Mouse (Mus musculus): ENCODE measurements around the gene Marc2. TPM values are rescaled to one million over a fixed set of nuclear protein-coding genes. Genes with fewer than 3 reads are reported as not detected.

The Marc2 gene
- polyA plus RNA-seq, 1 experiment from 2014 or later, result 98.1 TPM

- ATAC-seq (ENCODE audit: low FRiP score), result 0 out of 2 replicates have a peak, but pooled peaks have one; percentile 36
- H3K27ac ChIP-seq, result no peak overlapping the region
- H3K4me2 ChIP-seq, result peak overlapping the region; percentile 41
- 7% methylated on average over 11 of the region's 11 CpGs for WGBS
- peaks cover 9% of the 10 kb centered on the region; the same call in 1 of the 2 replicates for H3K36me3 ChIP-seq (replicated peaks)
- H3K9ac ChIP-seq, result no peak overlapping the region
- no peaks in the 10 kb centered on the region for H3K27me3 ChIP-seq
- H3K4me1 ChIP-seq, result peaks cover 14% of the 10 kb centered on the region; the same call in 1 of the 2 replicates
- H3K4me3 ChIP-seq (replicated peaks), result 0 out of 2 replicates have a peak overlapping the region, but pooled peaks have one; percentile 4
- no peaks in the 10 kb centered on the region for H3K9me3 ChIP-seq
These were observed 23.6 kb downstream of the Marc2 start for GRCm38 (mm10) chr1:184822678-184823077.

- 80% methylated on average over 6 of the region's 6 CpGs for whole genome bisulfite sequencing
- H3K9ac ChIP-seq, result no peak overlapping the region
- no peaks in the 10 kb centered on the region for H3K4me1 ChIP-seq
- no peak overlapping the region for H3K4me3 ChIP-seq (replicated peaks)
- H3K36me3 ChIP-seq (replicated peaks), result peaks cover 10% of the 10 kb centered on the region; the same call in 1 of the 2 replicates
- H3K27me3 ChIP-seq, result no peaks in the 10 kb centered on the region
- H3K4me2 ChIP-seq, result no peak overlapping the region
- no peak overlapping the region for H3K27ac ChIP-seq
- no peak for ATAC-seq (ENCODE audit: low FRiP score)
- H3K9me3 ChIP-seq, result no peaks in the 10 kb centered on the region
These were observed 28.5 kb downstream of the Marc2 start for GRCm38 (mm10) chr1:184817768-184818167.

- no peak overlapping the region for H3K9ac ChIP-seq
- no peak overlapping the region for H3K27ac ChIP-seq
- peaks cover 33% of the 10 kb centered on the region for H3K27me3 ChIP-seq
- H3K36me3 ChIP-seq (replicated peaks), result no peaks in the 10 kb centered on the region
- WGBS, result 79% methylated on average over 8 of the region's 8 CpGs
- H3K4me2 ChIP-seq, result no peak overlapping the region
- peaks cover 11% of the 10 kb centered on the region for H3K4me1 ChIP-seq
- no peak overlapping the region for H3K4me3 ChIP-seq (replicated peaks)
- no peaks in the 10 kb centered on the region for H3K9me3 ChIP-seq
- no peak for ATAC-seq (ENCODE audit: low FRiP score)
These were observed 34.5 kb downstream of the Marc2 start for GRCm38 (mm10) chr1:184811716-184812250.

GRCm38 (mm10) chr1:184810780-184811575, 35.3 kb downstream of the Marc2 start, which contains the start of gene Marc1:
Gene Marc1 (minus strand): TSS chr1:184811313.
- Histone ChIP-seq H3K9ac (peak within 1 kb of the TSS; percentile 51), H3K27ac (no peak within 1 kb of the TSS), H3K36me3 (replicated peaks) (no peaks in the 10 kb centered on the region), H3K4me3 (replicated peaks) (peak within 1 kb of the TSS; percentile 38), H3K9me3 (no peaks in the 10 kb centered on the region), H3K27me3 (peaks cover 33% of the 10 kb centered on the region), H3K4me2 (peak within 1 kb of the TSS; percentile 65), H3K4me1 (peaks cover 11% of the 10 kb centered on the region)
- ATAC-seq (ENCODE audit: low FRiP score), result no peak
- 6% methylated on average over 52 of the region's 52 CpGs for WGBS

DNA sequence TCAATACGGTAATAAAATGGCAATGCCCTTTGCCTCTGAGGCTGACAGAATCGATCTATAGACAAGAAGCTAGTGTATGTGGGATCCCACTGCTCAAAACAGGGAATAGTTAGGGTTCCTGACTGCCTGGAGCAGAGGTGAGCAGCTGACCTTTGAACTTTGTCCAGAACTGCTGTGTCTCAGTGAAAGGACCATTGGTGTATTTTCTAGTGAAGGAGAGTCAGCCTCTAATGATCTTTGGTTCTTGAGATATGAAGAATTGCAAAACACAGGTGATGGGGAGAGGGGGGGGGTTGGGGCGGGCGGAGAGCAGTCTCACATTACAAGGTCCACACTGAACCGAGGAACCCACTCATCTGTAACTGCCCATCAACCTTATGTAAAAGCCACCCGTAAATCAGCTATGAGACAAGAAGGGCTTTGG, 36.7 kb downstream of the Marc2 start:
- Histone ChIP-seq H3K27me3 (peaks cover 33% of the 10 kb centered on the region), H3K4me3 (replicated peaks) (no peak overlapping the region), H3K4me1 (peaks cover 11% of the 10 kb centered on the region), H3K4me2 (no peak overlapping the region), H3K9me3 (no peaks in the 10 kb centered on the region), H3K9ac (no peak overlapping the region), H3K27ac (no peak overlapping the region), H3K36me3 (replicated peaks) (no peaks in the 10 kb centered on the region)
- 84% methylated on average over 6 of the region's 6 CpGs for WGBS
- no peak for ATAC-seq (ENCODE audit: low FRiP score)

DNA sequence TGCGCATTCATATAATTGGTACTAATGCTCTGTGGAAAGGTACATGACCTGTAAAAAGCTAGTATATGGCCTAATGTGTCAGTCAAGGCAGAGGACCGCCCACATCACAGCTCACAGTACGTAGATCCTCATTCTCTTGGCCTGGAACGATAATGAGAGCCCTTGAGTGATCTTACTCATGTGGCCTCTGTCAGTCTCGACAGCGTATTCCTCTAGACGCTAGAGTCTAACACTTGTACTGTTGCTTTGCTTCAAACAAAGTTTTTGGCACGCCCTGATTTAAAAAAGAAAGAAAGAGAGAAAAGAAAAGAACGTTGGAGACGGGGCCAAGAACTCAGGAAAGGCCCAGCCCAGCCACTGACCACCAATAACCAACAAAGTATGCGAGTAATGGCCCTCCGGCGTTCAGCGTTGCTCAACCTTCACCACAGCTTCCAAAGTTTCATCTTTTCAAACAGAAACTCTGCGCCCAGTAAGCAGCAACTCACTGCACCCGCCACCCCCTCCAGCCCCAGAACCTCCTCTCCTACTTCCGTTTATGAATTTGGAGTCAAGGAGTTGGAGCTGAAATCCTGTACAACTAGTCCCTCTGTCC, 37.7 kb downstream of the Marc2 start:
- Histone ChIP-seq H3K4me1 (peaks cover 11% of the 10 kb centered on the region), H3K9ac (no peak overlapping the region), H3K4me3 (replicated peaks) (no peak overlapping the region), H3K4me2 (no peak overlapping the region), H3K27ac (no peak overlapping the region), H3K36me3 (replicated peaks) (no peaks in the 10 kb centered on the region), H3K27me3 (peaks cover 33% of the 10 kb centered on the region), H3K9me3 (no peaks in the 10 kb centered on the region)
- no peak for ATAC-seq (ENCODE audit: low FRiP score)
- WGBS, result 89% methylated on average over 17 of the region's 17 CpGs

DNA sequence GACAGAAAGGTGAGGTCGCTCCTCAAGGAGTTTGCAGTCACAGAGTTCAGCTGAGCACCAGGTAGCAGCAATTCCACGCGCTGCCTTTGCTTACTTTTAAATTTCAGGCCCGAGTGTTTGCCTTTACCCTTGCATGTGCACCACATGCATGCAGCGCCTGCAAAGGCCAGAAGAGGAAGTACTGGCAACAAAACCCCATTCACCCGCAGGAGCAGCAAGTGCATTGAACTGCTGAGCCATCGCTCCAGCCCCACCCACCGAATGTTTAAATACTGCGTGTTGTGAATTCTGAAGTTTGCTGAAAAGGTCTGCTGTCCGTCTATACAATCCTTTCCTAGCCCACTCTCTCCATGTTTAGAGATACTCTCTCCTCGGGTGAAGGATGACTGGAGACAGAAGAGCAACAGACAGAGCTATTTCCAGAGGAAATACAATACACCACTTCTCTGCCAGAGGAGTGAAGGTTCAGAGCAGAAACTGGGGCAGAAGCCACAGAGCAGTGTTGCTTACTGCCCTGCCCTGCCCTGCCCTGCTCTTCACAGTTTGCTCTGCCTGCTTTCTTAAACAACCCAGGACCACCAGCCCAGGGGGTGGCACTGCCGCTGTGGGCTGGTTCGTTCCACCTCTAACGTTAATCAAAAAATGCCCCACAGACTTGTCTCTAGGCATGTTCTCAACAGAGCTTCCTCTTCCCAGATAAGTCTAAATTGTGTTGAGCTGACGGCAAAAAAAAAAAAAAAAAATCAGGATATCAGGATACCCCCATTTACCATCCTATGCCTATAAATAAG, 38.4 kb downstream of the Marc2 start:
- ATAC-seq (ENCODE audit: low FRiP score), result no peak
- H3K4me1 ChIP-seq, result peaks cover 11% of the 10 kb centered on the region
- no peaks in the 10 kb centered on the region for H3K36me3 ChIP-seq (replicated peaks)
- no peak overlapping the region for H3K4me2 ChIP-seq
- H3K9ac ChIP-seq, result no peak overlapping the region
- 76% methylated on average over 15 of the region's 15 CpGs for WGBS
- peaks cover 33% of the 10 kb centered on the region for H3K27me3 ChIP-seq
- no peak overlapping the region for H3K27ac ChIP-seq
- H3K4me3 ChIP-seq (replicated peaks), result no peak overlapping the region
- no peaks in the 10 kb centered on the region for H3K9me3 ChIP-seq

DNA sequence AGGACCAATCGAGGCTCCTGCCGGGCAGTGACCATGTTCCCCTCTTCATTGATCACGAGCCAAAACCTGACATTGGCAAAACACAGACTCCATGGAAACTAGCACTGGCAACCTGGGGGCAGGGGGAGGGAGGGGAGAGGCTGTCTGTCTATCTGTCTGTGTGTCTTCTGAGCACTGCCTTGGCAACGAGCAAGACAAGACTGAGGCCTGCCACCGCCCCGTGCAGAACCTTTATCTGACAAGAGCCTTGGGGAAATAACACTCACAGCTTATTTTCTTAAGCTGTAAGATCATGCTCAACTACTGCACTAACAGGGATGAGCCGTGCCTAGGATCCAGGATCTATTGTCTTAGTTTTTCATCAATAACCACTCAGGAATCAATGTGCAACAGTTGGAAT, 39.1 kb downstream of the Marc2 start:
- no peaks in the 10 kb centered on the region for H3K9me3 ChIP-seq
- no peak overlapping the region for H3K4me3 ChIP-seq (replicated peaks)
- no peaks in the 10 kb centered on the region for H3K36me3 ChIP-seq (replicated peaks)
- no peak overlapping the region for H3K9ac ChIP-seq
- ATAC-seq (ENCODE audit: low FRiP score), result no peak
- peaks cover 30% of the 10 kb centered on the region for H3K27me3 ChIP-seq
- H3K4me1 ChIP-seq, result peaks cover 11% of the 10 kb centered on the region
- WGBS, result 81% methylated on average over 7 of the region's 7 CpGs
- no peak overlapping the region for H3K4me2 ChIP-seq
- no peak overlapping the region for H3K27ac ChIP-seq

GRCm38 (mm10) chr1:184805749-184806148, 40.5 kb downstream of the Marc2 start:
- H3K27me3 ChIP-seq, result peaks cover 17% of the 10 kb centered on the region
- WGBS, result 92% methylated on average over 4 of the region's 4 CpGs
- no peak overlapping the region for H3K9ac ChIP-seq
- no peak overlapping the region for H3K4me3 ChIP-seq (replicated peaks)
- no peak overlapping the region for H3K27ac ChIP-seq
- no peak overlapping the region for H3K4me2 ChIP-seq
- H3K4me1 ChIP-seq, result peaks cover 5% of the 10 kb centered on the region
- ATAC-seq (ENCODE audit: low FRiP score), result no peak
- H3K9me3 ChIP-seq, result 0 out of 2 replicates have a peak, but pooled peaks cover 3% of the 10 kb centered on the region
- H3K36me3 ChIP-seq (replicated peaks), result no peaks in the 10 kb centered on the region

GRCm38 (mm10) chr1:184793163-184793876, 52.9 kb downstream of the Marc2 start:
- peaks cover 11% of the 10 kb centered on the region; the same call in 1 of the 2 replicates for H3K27me3 ChIP-seq
- no peaks in the 10 kb centered on the region for H3K9me3 ChIP-seq
- H3K4me1 ChIP-seq, result 0 out of 2 replicates have a peak, but pooled peaks cover 6% of the 10 kb centered on the region
- ATAC-seq (ENCODE audit: low FRiP score), result peak; percentile 23; the same call in 1 of the 2 replicates
- H3K4me2 ChIP-seq, result peak overlapping the region; percentile 9; the same call in 1 of the 2 replicates
- H3K4me3 ChIP-seq (replicated peaks), result no peak overlapping the region
- H3K36me3 ChIP-seq (replicated peaks), result no peaks in the 10 kb centered on the region
- no peak overlapping the region for H3K27ac ChIP-seq
- WGBS, result 21% methylated on average over 27 of the region's 27 CpGs
- H3K9ac ChIP-seq, result no peak overlapping the region

DNA sequence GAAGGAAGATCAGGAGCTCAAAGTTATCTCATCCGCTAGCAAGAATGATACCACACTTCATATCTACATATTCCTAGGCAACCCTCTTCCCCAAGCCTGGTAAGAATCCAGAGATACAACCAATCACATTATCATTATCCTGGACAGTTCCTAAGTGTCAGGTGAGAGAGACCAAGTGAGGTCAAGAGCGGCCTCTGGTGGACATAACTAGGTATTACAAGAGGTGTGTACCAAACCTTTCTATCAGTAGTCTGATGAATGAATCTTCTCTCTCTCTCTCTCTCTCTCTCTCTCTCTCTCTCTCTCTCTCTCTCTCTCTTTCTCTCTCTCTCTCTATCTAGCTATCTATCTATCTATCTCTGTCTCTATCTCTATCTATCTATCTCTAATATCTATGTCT, 55.1 kb downstream of the Marc2 start:
- Histone ChIP-seq H3K27ac (no peak overlapping the region), H3K9ac (no peak overlapping the region), H3K4me2 (no peak overlapping the region), H3K4me1 (0 out of 2 replicates have a peak, but pooled peaks cover 6% of the 10 kb centered on the region), H3K36me3 (replicated peaks) (no peaks in the 10 kb centered on the region), H3K4me3 (replicated peaks) (no peak overlapping the region), H3K27me3 (peaks cover 11% of the 10 kb centered on the region; the same call in 1 of the 2 replicates), H3K9me3 (no peaks in the 10 kb centered on the region)
- no peak for ATAC-seq (ENCODE audit: low FRiP score)
- 11% methylated on average over 2 of the region's 2 CpGs for WGBS
